Mouse (Mus musculus) common myeloid progenitor, adult 5-6 weeks (primary cell): Measurements from ENCODE around the gene Stum. TPM values are rescaled to one million over a fixed set of nuclear protein-coding genes. Genes with fewer than 3 reads are reported as not detected.

Source experiments
- ATAC-seq: replicated peaks from 2 replicates; pipeline ENCODE4 v1.8.0; 2016; ENCODE audit warnings: low read depth, mild to moderate bottlenecking, moderate TSS enrichment, inconsistent platforms; ENCODE audit not compliant: poor library complexity, severe bottlenecking
- total RNA-seq: library from RNA; stranded (forward); fragments of 200-1000, 187-1606 nt; gene quantifications from 2 replicates; pipeline ENCODE4 v1.2.3, GENCODE M21; 2017

Stum gene
- total RNA-seq, 1 experiment from 2014 or later: not detected

- ATAC-seq: no peak
Measured at GRCm38 (mm10) chr1:180500641-180501040, 17.3 kb upstream of the Stum start.

DNA sequence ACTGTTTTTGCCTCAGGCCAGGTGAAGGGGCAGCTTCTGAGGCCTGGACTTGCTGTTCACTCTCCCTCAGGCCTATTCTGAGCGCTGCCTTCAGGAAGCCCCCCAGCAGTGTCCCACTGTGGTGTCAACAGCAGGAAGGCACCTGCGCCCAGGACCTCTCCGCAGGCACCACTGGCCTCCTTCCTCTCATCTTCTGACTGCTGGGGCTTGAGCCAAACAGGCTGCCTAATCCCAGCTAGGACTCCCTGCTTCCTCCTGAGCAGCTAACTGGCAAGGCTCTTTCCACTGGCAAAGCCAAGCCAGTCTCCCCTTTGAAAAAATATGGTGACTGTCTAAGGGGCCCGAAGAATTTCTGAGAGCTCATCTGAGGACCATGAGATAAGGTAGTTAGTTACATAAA is 16.9 kb upstream of the Stum start:
- ATAC-seq: no peak

DNA sequence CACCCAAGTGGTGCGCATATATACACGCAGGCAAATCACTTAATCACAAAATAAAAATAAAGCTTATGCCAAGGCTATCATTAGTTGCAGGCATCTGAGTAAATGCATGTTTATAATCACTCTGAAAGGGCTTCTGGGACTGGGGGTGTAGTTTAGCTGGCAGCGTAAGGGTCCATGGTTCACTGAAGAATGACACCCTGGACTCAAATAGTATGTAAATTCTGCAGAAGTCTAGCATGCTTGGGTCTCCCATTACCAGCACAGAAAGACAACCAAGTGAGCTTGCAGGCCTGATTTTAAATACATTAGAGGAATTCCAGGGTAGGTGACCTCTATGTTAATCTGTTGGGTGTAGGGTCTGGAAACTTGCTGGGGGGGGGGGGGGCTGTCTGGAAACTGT is 16.5 kb upstream of the Stum start:
- ATAC-seq: no peak

DNA sequence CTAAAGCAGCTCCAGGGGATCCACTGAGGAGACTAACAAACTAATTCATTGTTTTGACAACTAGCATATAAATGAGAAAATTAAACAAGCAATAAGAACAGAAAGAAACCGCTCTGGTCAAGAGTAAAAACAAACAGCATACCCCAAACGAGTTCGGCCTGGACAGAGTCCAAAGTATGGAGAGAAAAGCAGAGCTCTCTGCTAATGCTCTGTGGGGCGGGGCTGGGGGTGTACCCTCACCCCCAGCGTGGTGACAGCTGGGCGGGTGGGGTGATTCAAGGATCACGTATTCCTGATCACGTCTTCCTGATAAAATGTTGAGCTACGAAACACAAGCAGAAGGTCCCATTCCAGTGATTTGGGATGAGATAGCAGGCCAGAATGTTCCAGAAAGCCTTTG is 9.5 kb upstream of the Stum start:
- no peak for ATAC-seq

- no peak for ATAC-seq
Measured at GRCm38 (mm10) chr1:180485346-180485745, 2.0 kb upstream of the Stum start.

GRCm38 (mm10) chr1:180482840-180483398 is 385 bp downstream of the Stum start:
- ATAC-seq: no peak

DNA sequence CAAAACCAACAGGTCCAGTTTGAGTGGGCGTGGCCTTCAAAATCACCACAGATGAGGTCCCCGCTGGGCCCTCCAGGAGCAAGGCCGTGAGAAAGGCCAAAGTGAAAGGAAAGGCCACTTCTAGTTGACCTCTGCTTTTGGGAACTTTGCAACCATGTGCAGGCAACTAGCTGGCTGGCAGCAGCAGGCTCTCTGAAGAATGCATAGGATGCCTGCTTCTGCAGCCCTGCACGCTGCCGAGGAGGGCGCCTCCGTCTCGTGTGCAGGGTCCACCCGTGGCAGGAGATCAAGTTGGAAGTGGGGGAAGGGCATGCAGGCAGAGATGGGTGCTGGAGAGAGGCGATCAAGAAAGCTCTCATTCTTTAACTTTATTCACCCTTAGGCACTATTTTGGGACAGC is 1.3 kb downstream of the Stum start:
- ATAC-seq: no peak; the same call in 1 of the 2 replicates

DNA sequence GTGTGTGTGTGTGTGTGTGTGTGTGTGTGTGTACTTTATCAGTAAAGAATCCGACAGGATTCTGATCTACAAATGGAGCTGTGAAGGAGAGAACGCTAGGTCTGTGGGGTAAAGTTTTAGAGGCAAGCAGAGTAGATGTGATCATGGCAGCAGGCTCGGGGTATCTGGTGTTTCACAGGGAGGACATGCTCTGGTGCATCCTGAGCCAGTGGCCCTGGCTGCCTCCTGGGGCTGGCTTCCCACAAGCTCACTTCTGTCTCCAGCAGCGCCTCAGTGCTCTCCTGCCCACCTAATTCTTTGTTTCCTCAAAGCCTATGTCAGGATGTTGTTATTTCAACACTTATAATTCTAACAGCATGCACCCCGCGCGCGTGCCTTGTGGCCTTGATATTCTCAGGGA is 2.0 kb downstream of the Stum start:
- ATAC-seq: no peak

DNA sequence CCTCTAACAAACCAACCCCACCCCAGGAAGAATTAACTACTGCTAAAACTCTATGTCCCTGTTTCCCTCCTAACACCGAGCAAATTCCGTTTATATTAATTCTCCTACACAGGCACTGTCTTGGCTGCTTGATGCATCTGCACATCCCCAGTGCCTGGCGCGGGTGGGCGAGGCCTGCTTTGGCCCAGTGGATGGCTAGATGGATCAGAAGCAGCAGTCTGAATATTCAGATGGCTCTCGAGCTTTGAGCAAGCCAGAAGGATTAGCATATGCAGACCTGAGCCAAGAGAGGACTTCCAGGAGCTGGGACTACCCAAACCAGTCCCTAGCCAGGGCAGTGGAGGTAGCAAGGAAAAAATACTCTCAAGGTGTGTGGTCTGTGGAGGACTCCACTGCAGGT is 3.0 kb downstream of the Stum start:
- no peak for ATAC-seq

GRCm38 (mm10) chr1:180473566-180473965 is 9.7 kb downstream of the Stum start:
- ATAC-seq: no peak

GRCm38 (mm10) chr1:180468004-180468403 is 15.3 kb downstream of the Stum start:
- no peak for ATAC-seq

DNA sequence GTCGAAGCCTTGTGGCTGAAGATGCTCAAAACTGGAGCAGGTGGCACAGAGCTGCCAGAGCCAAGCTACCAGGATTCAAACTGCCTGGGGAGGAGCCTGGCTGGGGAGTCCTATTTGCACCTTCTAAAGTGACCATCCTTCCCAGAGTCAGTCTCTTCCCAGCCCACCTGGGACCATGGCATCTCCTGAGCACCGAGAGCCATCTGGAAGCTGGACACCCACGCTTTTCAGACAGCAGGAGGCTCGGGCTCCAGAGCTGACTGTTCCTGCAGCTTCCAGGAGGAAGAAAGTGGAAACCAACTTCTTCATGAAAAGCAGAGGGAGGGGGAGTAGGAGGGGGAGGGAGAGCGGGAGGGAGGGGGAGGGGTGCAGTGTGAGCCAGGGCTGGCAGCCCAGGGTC is 17.7 kb downstream of the Stum start:
- ATAC-seq: no peak

DNA sequence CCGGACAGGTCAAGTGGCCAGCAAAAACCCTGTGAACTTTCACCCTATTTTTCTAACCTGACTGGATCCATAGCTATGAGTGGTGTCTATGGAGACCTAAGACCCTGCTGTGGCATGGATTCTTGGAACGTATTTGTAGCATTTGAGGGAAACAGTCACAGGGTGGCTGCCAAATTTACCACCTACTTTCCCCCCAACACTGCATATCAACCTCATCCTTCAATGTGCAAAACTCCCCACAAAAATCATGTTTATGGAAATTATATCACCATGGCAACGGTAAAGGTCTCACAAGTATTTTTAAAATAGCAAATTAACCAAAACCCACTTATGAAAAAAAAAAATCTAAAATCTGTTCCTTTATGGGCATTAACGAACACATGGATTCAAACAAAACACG is 18.9 kb downstream of the Stum start:
- no peak for ATAC-seq

DNA sequence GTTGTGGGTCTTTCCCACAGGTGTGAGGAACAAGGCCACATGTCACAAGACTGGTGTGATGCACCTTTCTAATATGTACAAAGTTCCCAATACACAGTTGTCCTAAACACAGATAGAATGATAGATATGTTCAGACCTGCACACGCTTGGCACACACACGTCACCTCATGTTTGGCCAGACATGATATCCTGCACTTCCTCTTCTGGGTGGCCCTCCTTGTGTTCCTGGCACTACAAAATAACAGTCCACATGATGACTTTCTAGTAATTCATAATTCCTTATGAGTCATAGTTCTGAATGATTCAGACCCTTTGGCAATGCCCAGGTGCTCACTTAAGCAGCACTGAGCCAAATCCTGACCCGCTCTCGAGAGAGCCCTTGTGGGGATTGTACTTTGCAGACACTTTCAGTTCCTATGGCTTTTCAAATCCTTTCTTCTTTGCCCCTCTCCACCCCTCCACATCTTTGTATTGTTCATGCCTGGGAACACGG is 20.3 kb downstream of the Stum start:
- 0 out of 2 replicates have a peak, but pooled peaks have one; percentile 32 for ATAC-seq

- ATAC-seq: no peak
Measured at GRCm38 (mm10) chr1:180462396-180462795, 20.9 kb downstream of the Stum start.

- ATAC-seq: no peak
Measured at GRCm38 (mm10) chr1:180460721-180461120, 22.6 kb downstream of the Stum start.

DNA sequence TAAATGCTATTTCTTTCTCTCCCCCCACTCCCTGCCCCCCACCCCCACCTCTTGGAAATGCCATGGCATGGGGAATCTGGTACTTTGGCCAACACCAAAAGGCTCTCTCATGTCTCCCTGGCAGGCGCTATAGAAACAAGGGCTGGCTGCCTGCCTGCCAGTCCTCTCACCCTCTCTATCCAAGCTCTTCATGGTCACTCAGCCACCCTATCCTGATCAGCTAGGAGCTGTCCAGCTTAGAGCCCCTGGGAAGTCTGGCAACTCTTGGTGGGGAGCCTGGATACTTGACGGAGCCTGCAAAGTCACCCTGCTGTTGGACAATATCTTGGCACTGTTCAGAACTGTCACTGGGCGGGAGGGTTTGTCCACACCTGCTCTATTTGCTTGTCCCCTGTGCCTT is 24.6 kb downstream of the Stum start:
- ATAC-seq: no peak

DNA sequence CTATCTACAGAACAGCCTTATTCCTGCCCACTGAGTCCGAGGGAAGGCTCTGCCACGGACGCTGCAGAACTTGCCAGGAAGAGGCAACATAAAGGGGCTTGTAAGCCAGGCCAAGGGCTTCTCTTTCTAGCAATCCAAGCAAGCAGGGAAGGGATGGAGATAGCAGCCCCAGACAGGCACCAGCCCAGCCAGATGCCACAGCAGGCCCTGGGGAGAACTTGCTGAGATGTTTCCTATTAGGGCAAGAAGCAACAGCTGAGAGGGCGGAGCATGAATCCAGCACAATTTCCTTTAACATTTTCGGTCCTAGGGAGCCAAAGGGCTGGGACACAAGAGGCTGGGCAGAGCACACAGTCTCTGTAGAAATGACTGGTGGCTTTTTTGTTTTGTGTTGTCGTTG is 25.0 kb downstream of the Stum start:
- no peak for ATAC-seq

- 0 out of 2 replicates have a peak, but pooled peaks have one; percentile 25 for ATAC-seq
Measured at GRCm38 (mm10) chr1:180449641-180450040, 33.7 kb downstream of the Stum start.

- ATAC-seq: no peak
Measured at GRCm38 (mm10) chr1:180444411-180444810, 38.9 kb downstream of the Stum start.

- no peak for ATAC-seq
Measured at GRCm38 (mm10) chr1:180439496-180439895, 43.8 kb downstream of the Stum start.

DNA sequence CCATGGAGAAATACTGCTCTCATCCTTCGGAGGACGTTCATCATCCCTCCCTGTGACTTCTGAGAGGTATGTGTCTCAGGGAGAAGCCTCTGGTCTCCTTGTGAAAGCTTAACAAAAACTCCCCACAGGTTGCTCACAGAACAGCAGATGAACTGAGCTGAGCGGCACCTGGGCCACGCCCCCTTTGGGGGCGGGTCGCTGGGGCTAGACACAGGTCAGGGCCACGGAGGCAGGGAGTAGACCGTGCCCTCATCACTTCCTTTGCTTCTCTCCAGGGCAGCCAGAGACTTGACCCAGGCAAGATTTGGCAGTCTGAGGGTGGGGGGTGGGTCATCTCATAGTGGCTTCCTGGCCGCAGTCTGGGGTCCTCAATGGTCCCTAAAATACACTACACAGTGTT is 48.4 kb downstream of the Stum start:
- ATAC-seq: no peak
